Mouse (Mus musculus): ENCODE measurements at regions not wholly inside any gene's neighbourhood (a gene's known extent, or its start where the extent isn't known, plus 50 kb on each side); places are given as distances from the start of the nearest gene placed in this dataset.

GRCm38 (mm10) chr12:80035500-80036271, 77.1 kb downstream of the Zfp36l1 start:
- Histone ChIP-seq H3K9me3 (ENCODE audit: control insufficient read depth, low read length) (no peaks in the 10 kb centered on the region), H3K9ac (ENCODE audit: low read length) (no peak overlapping the region), H3K4me3 (ENCODE audit: low read depth, low read length) (no peak overlapping the region), H3K27me3 (ENCODE audit: control insufficient read depth, insufficient read depth, low read length) (no peaks in the 10 kb centered on the region), H3K4me1 (replicated peaks; ENCODE audit: control insufficient read depth, insufficient read depth) (no peaks in the 10 kb centered on the region), H3K4me2 (replicated peaks; ENCODE audit: low read depth) (no peak overlapping the region), H3K36me3 (ENCODE audit: control insufficient read depth, insufficient read depth, low read length) (no peaks in the 10 kb centered on the region), H3K27ac (replicated peaks) (peak overlapping the region; percentile 35; the same call in 1 of the 2 replicates)
- ATAC-seq (ENCODE audit: low FRiP score, low TSS enrichment) (no peak), DNase-seq (ENCODE audit: low spot score) (no peak)
- 61% methylated on average over 6 of the region's 6 CpGs for WGBS
- TF ChIP-seq EP300 (optimal IDR thresholded peaks at IDR 0.05) (no peak), CTCF (IDR thresholded peaks at IDR 0.05; ENCODE audit: low read depth) (no peak)

- Histone ChIP-seq H3K36me3 (ENCODE audit: control insufficient read depth, insufficient read depth, low read length) (no peaks in the 10 kb centered on the region), H3K4me1 (replicated peaks; ENCODE audit: control insufficient read depth, insufficient read depth) (no peaks in the 10 kb centered on the region), H3K4me3 (ENCODE audit: low read depth, low read length) (no peak overlapping the region), H3K9me3 (ENCODE audit: control insufficient read depth, low read length) (no peaks in the 10 kb centered on the region), H3K4me2 (replicated peaks; ENCODE audit: low read depth) (no peak overlapping the region), H3K27ac (replicated peaks) (peak overlapping the region; percentile 53), H3K9ac (ENCODE audit: low read length) (no peak overlapping the region), H3K27me3 (ENCODE audit: control insufficient read depth, insufficient read depth, low read length) (no peaks in the 10 kb centered on the region)
- no peak for TF ChIP-seq EP300 (optimal IDR thresholded peaks at IDR 0.05)
- peak; percentile 21; the same call in 1 of the 2 replicates for TF ChIP-seq CTCF (IDR thresholded peaks at IDR 0.05; ENCODE audit: low read depth)
- ATAC-seq (ENCODE audit: low FRiP score, low TSS enrichment), result peak; percentile 39; the same call in 1 of the 2 replicates
- peak; percentile 50 for DNase-seq (ENCODE audit: low spot score)
- 32% methylated on average over 4 of the region's 4 CpGs for WGBS
Observed at GRCm38 (mm10) chr12:80034963-80035411, 77.8 kb downstream of the Zfp36l1 start.

- WGBS, result 94% methylated on average over 5 of the region's 5 CpGs
- ATAC-seq (ENCODE audit: low FRiP score, low TSS enrichment) (no peak), DNase-seq (ENCODE audit: low spot score) (no peak)
- Histone ChIP-seq H3K27me3 (ENCODE audit: control insufficient read depth, insufficient read depth, low read length) (no peaks in the 10 kb centered on the region), H3K4me2 (replicated peaks; ENCODE audit: low read depth) (no peak overlapping the region), H3K27ac (replicated peaks) (peak overlapping the region; percentile 53; the same call in 1 of the 2 replicates), H3K4me1 (replicated peaks; ENCODE audit: control insufficient read depth, insufficient read depth) (no peaks in the 10 kb centered on the region), H3K36me3 (ENCODE audit: control insufficient read depth, insufficient read depth, low read length) (no peaks in the 10 kb centered on the region), H3K9me3 (ENCODE audit: control insufficient read depth, low read length) (no peaks in the 10 kb centered on the region), H3K4me3 (ENCODE audit: low read depth, low read length) (no peak overlapping the region), H3K9ac (ENCODE audit: low read length) (no peak overlapping the region)
- no peak for TF ChIP-seq CTCF (IDR thresholded peaks at IDR 0.05; ENCODE audit: low read depth)
- no peak for TF ChIP-seq EP300 (optimal IDR thresholded peaks at IDR 0.05)
Observed at GRCm38 (mm10) chr12:80034100-80034499, 78.7 kb downstream of the Zfp36l1 start.

GRCm38 (mm10) chr12:80032520-80032919, 80.3 kb downstream of the Zfp36l1 start:
- 50% methylated on average over 3 of the region's 3 CpGs for WGBS
- Histone ChIP-seq H3K9me3 (ENCODE audit: control insufficient read depth, low read length) (no peaks in the 10 kb centered on the region), H3K4me3 (ENCODE audit: low read depth, low read length) (no peak overlapping the region), H3K27me3 (ENCODE audit: control insufficient read depth, insufficient read depth, low read length) (no peaks in the 10 kb centered on the region), H3K4me2 (replicated peaks; ENCODE audit: low read depth) (no peak overlapping the region), H3K36me3 (ENCODE audit: control insufficient read depth, insufficient read depth, low read length) (no peaks in the 10 kb centered on the region), H3K4me1 (replicated peaks; ENCODE audit: control insufficient read depth, insufficient read depth) (no peaks in the 10 kb centered on the region), H3K27ac (replicated peaks) (no peak overlapping the region), H3K9ac (ENCODE audit: low read length) (no peak overlapping the region)
- ATAC-seq (ENCODE audit: low FRiP score, low TSS enrichment) (peak; percentile 49; the same call in 1 of the 2 replicates), DNase-seq (ENCODE audit: low spot score) (no peak)
- no peak for TF ChIP-seq EP300 (optimal IDR thresholded peaks at IDR 0.05)
- TF ChIP-seq CTCF (IDR thresholded peaks at IDR 0.05; ENCODE audit: low read depth), result no peak

GRCm38 (mm10) chr12:80028301-80028700, 84.5 kb downstream of the Zfp36l1 start:
- ATAC-seq (ENCODE audit: low FRiP score, low TSS enrichment) (no peak), DNase-seq (ENCODE audit: low spot score) (no peak)
- Histone ChIP-seq H3K27me3 (ENCODE audit: control insufficient read depth, insufficient read depth, low read length) (no peaks in the 10 kb centered on the region), H3K36me3 (ENCODE audit: control insufficient read depth, insufficient read depth, low read length) (no peaks in the 10 kb centered on the region), H3K4me2 (replicated peaks; ENCODE audit: low read depth) (no peak overlapping the region), H3K27ac (replicated peaks) (no peak overlapping the region), H3K9me3 (ENCODE audit: control insufficient read depth, low read length) (no peaks in the 10 kb centered on the region), H3K4me3 (ENCODE audit: low read depth, low read length) (no peak overlapping the region), H3K9ac (ENCODE audit: low read length) (no peak overlapping the region), H3K4me1 (replicated peaks; ENCODE audit: control insufficient read depth, insufficient read depth) (no peaks in the 10 kb centered on the region)
- WGBS, result 61% methylated on average over 3 of the region's 3 CpGs
- no peak for TF ChIP-seq CTCF (IDR thresholded peaks at IDR 0.05; ENCODE audit: low read depth)

Measured in stomach, postnatal 0 days (tissue).